Mouse (Mus musculus): ENCODE data around the gene Slc15a3.

DNA sequence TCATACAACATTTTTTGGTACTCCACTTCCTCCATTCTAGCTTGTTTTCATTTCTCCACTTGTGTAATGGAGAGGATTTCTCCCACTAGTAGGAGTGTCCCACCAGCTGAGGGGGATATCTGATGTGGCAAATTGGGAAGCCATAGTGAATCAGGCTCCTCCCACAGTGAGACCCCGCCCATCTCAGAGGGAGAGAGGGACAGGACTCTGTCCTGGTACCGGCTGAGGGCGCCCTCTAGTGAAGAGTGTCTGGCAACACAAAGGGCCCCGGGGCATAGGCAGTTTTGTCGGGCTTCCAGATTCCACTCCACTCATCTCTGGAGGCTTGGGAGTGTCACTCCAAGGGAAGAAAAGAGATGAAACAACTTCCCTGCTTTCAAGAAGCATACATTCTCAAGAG is 8.1 kb upstream of the Slc15a3 start:
- TF ChIP-seq POLR2A (IDR thresholded peaks at IDR 0.05; ENCODE audit: low read depth, low read length) (no peak), CTCF (conservative IDR thresholded peaks at IDR 0.05; ENCODE audit: insufficient read depth, insufficient read length, low read depth, low read length) (peak; percentile 63)

Measured in kidney, adult 2 months (tissue).